Mouse (Mus musculus) heart, embryonic 15.5 days (tissue): Measurements from ENCODE around the gene Ap2b1. TPM values are rescaled to one million over a fixed set of nuclear protein-coding genes. Genes with fewer than 3 reads are reported as not detected.
A peak's percentile ranks its signal among the peaks of the same experiment; 100 is the strongest.

Experiments used
- ATAC-seq: fragments of 200-750 bp; cut with Nextera tagmentation; replicated peaks from 2 replicates; pipeline ENCODE4 v1.8.0; 2017; ENCODE audit warnings: low read depth, moderate TSS enrichment; ENCODE audit not compliant: insufficient number of reproducible peaks, insufficient read depth, low FRiP score
- H3K27ac ChIP-seq: fragments of 300-500 bp; sonication (generic); 2 replicates; pipeline ENCODE4 v1.5.1; 2015; ENCODE audit warnings: mild to moderate bottlenecking, inconsistent platforms
- H3K27me3 ChIP-seq: fragments of 300-500 bp; sonication (generic); 2 replicates; pipeline ENCODE4 v1.6.1; 2015; ENCODE audit warnings: inconsistent platforms
- H3K36me3 ChIP-seq: fragments of 300-500 bp; sonication (generic); 2 replicates; pipeline ENCODE4 v1.6.1; 2015; ENCODE audit warnings: mild to moderate bottlenecking, inconsistent platforms
- H3K4me1 ChIP-seq: fragments of 300-500 bp; sonication (generic); replicated peaks from 2 replicates; pipeline ENCODE4 v1.6.1; 2015; ENCODE audit warnings: inconsistent platforms
- H3K4me2 ChIP-seq: fragments of 300-500 bp; sonication (generic); 2 replicates; pipeline ENCODE4 v1.6.1; 2015; ENCODE audit warnings: inconsistent platforms, mild to moderate bottlenecking, moderate library complexity
- H3K4me3 ChIP-seq: fragments of 300-500 bp; sonication (generic); 2 replicates; pipeline ENCODE4 v1.5.1; 2015; ENCODE audit warnings: mild to moderate bottlenecking, inconsistent platforms
- H3K9ac ChIP-seq: fragments of 300-500 bp; sonication (generic); 2 replicates; pipeline ENCODE4 v1.6.1; 2015; ENCODE audit warnings: mild to moderate bottlenecking, inconsistent platforms
- H3K9me3 ChIP-seq: fragments of 300-500 bp; sonication (generic); replicated peaks from 2 replicates; pipeline ENCODE4 v1.6.1; 2016; ENCODE audit warnings: inconsistent platforms
- WGBS: fragments of 180-500 bp; shearing (Covaris S2); methylation state at CpG from one replicate; pipeline ENCODE4 v1.1.7; 2015; ENCODE audit warnings: mixed read lengths; 5-methylcytosine and 5-hydroxymethylcytosine counted together
- polyA plus RNA-seq: library from polyadenylated mRNA; unstranded; fragments of >200 nt; fragmentation: Nextera tagmentation; extraction: Ambion mirVana; gene quantifications from 2 replicates; pipeline ENCODE4 v1.2.1, GENCODE M21; 2015

The Ap2b1 gene
- polyA plus RNA-seq, 1 experiment from 2014 or later, result 32.1 TPM

DNA sequence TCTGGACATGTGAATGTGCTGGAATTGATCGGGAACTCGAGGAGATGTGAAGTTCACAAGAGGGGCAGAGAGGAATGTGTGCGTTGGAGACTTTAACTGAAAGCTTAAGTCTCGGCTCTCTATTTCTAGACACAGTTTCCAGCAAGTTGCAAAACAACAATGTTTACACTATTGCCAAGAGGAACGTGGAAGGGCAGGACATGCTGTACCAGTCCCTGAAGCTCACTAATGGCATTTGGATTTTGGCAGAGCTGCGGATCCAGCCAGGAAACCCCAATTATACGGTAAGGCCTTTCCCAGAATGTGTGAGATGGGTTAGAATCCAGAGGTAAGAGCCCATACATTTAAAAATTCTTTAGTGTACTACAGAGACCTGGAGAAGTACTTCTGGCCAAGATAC lies 98.8 kb downstream of the Ap2b1 start:
- Histone ChIP-seq H3K4me2 (no peak overlapping the region), H3K36me3 (peaks cover 18% of the 10 kb centered on the region), H3K27ac (no peak overlapping the region), H3K9ac (no peak overlapping the region), H3K4me3 (no peak overlapping the region), H3K9me3 (no peaks in the 10 kb centered on the region), H3K4me1 (peaks cover 20% of the 10 kb centered on the region), H3K27me3 (no peaks in the 10 kb centered on the region)
- 83% methylated on average over 7 of the region's 7 CpGs for WGBS
- no peak for ATAC-seq

GRCm38 (mm10) chr11:83398724-83399123 lies 99.9 kb downstream of the Ap2b1 start:
- Histone ChIP-seq H3K27ac (no peak overlapping the region), H3K36me3 (peaks cover 26% of the 10 kb centered on the region), H3K27me3 (no peaks in the 10 kb centered on the region), H3K9ac (no peak overlapping the region), H3K4me2 (no peak overlapping the region), H3K4me3 (no peak overlapping the region), H3K4me1 (peaks cover 15% of the 10 kb centered on the region), H3K9me3 (no peaks in the 10 kb centered on the region)
- no peak for ATAC-seq
- 71% methylated on average over 5 of the region's 5 CpGs for WGBS

GRCm38 (mm10) chr11:83403787-83404186 lies 105.0 kb downstream of the Ap2b1 start:
- Histone ChIP-seq H3K4me3 (no peak overlapping the region), H3K9ac (no peak overlapping the region), H3K27ac (no peak overlapping the region), H3K9me3 (no peaks in the 10 kb centered on the region), H3K36me3 (peaks cover 23% of the 10 kb centered on the region), H3K4me1 (peaks cover 13% of the 10 kb centered on the region; the same call in 1 of the 2 replicates), H3K4me2 (no peak overlapping the region), H3K27me3 (no peaks in the 10 kb centered on the region)
- no peak for ATAC-seq
- WGBS, result 63% methylated on average over 7 of the region's 7 CpGs

- H3K27me3 ChIP-seq, result peaks cover 5% of the 10 kb centered on the region; the same call in 1 of the 2 replicates
- H3K4me2 ChIP-seq, result no peak overlapping the region
- no peak overlapping the region for H3K9ac ChIP-seq
- peaks cover 24% of the 10 kb centered on the region for H3K4me1 ChIP-seq
- no peak overlapping the region for H3K4me3 ChIP-seq
- no peak for ATAC-seq
- H3K9me3 ChIP-seq, result no peaks in the 10 kb centered on the region
- 48% methylated on average over 3 of the region's 3 CpGs for WGBS
- H3K36me3 ChIP-seq, result peaks cover 18% of the 10 kb centered on the region; the same call in 1 of the 2 replicates
- no peak overlapping the region for H3K27ac ChIP-seq
Measured at GRCm38 (mm10) chr11:83406391-83406790, 107.6 kb downstream of the Ap2b1 start.

DNA sequence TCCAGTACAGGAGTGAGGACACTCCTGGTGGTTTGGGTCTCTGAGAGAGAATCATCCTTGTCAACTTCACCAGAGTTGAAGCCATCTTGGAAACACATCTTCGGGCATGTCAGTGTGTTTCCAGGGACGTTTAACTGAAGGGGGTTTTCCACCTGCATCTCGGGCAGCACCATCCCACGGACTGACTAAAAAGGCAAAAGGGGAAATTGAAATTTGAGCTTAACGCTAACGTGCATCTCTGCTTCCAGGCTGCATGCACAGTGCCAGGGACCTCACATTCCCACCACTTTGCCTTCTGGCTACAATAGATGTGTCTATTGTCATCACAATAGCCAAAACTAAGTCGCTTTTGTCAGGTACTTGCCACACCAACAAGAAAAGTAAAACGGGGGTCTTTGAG lies 109.4 kb downstream of the Ap2b1 start:
- no peak for ATAC-seq
- peaks cover 8% of the 10 kb centered on the region; the same call in 1 of the 2 replicates for H3K36me3 ChIP-seq
- 42% methylated on average over 8 of the region's 8 CpGs for WGBS
- H3K9ac ChIP-seq, result no peak overlapping the region
- H3K4me3 ChIP-seq, result no peak overlapping the region
- H3K4me1 ChIP-seq, result peaks cover 24% of the 10 kb centered on the region
- no peaks in the 10 kb centered on the region for H3K9me3 ChIP-seq
- peaks cover 9% of the 10 kb centered on the region; the same call in 1 of the 2 replicates for H3K27me3 ChIP-seq
- no peak overlapping the region for H3K4me2 ChIP-seq
- H3K27ac ChIP-seq, result no peak overlapping the region

DNA sequence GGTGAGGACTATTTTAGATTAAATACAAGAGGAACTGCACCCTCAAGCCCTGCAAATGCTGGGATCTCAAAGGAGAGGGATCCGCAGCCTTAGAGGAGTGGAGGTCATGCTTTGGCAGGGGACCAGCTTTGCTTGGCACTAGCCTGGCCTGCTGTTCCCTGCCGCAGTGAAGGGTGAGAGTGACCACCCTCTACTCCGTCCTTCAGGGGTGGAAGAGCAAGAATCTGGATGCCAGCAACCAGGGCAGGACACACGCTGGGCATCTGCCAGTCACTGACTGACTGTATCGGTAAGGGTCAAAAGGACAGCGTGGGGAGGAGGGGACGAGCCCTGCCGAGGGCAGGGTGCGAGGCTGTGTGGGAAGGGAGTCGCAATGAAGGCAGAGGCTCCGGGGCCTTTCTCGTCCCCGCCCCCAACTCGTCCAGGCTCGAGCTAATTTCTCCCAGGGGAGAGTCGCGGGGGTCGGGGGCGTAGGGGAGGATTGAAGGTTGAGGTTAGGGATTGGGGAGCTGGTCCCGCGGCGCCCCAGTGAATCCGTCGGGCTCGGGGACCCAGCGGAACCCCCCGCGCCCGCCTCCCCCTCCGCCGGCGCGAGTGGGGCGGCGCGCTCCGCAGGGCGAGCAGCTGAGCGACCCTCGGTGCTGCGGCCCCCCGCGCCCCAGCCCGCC lies 110.4 kb downstream of the Ap2b1 start, which contains the start of gene Rasl10b:
Rasl10b (plus strand) TSS at position 51 of the 668 bp plus-strand sequence.
- H3K9me3 ChIP-seq, result no peaks in the 10 kb centered on the region
- WGBS, result 1% methylated on average over 18 of the region's 44 CpGs
- H3K4me1 ChIP-seq, result peaks cover 24% of the 10 kb centered on the region
- peak within 1 kb of the TSS; percentile 91 for H3K4me2 ChIP-seq
- no peaks in the 10 kb centered on the region for H3K36me3 ChIP-seq
- peak; percentile 63 for ATAC-seq
- peak within 1 kb of the TSS; percentile 73 for H3K9ac ChIP-seq
- H3K4me3 ChIP-seq, result peak within 1 kb of the TSS; percentile 87
- peak within 1 kb of the TSS; percentile 38; the same call in 1 of the 2 replicates for H3K27ac ChIP-seq
- H3K27me3 ChIP-seq, result peaks cover 9% of the 10 kb centered on the region; the same call in 1 of the 2 replicates

DNA sequence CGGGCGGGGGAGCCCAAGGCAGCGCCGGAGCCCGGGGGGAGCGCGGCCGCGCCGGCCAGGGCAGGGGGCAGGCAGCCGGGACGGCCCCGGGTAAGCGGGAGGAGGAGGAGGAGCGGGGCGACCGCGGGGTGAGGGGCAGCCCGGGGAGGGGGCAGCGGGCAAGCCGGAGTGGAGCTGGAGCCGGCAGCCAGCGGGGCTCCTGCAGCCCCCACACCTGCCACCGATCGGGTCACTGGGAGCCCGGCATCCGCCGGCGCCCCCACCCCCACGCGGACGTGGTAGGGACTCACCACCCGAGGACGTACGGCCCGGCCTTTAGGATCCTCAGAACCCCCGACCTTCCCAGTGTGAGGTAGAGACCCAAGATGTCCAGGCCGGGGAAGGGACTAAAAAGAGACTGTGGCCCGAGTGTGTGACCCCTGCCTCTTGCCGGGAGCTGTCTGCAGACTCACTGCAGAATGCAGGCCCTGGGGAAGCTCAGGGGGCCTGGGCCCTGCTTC lies 111.0 kb downstream of the Ap2b1 start:
- Histone ChIP-seq H3K9ac (peak overlapping the region; percentile 73), H3K27ac (peak overlapping the region; percentile 38; the same call in 1 of the 2 replicates), H3K4me2 (peak overlapping the region; percentile 91), H3K4me3 (peak overlapping the region; percentile 87), H3K27me3 (peaks cover 9% of the 10 kb centered on the region; the same call in 1 of the 2 replicates), H3K9me3 (no peaks in the 10 kb centered on the region), H3K36me3 (no peaks in the 10 kb centered on the region), H3K4me1 (peaks cover 24% of the 10 kb centered on the region)
- ATAC-seq, result 0 out of 2 replicates have a peak, but pooled peaks have one; percentile 25
- WGBS, result 3% methylated on average over 26 of the region's 40 CpGs

DNA sequence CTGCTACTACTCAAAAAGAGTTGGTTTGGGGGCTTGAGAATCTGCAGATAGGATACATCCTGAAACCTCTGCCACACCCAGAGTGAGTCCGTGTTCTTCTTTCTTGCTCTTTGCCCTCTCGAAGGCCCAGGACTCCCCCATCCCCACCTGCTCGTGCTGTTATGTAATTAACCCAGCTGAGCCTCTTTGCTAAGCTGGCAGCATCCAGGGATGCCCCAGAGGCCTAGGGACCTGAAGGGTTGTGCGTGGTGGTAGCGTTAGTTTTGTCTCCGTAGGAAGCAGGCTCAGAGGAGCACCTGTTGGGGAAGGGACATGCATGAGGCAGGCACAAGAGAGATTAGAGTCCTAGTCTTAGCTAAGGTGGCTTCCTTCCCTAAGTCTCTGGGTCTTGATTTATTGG lies 111.7 kb downstream of the Ap2b1 start:
- H3K9ac ChIP-seq, result no peak overlapping the region
- peak overlapping the region; percentile 87 for H3K4me3 ChIP-seq
- no peaks in the 10 kb centered on the region for H3K36me3 ChIP-seq

DNA sequence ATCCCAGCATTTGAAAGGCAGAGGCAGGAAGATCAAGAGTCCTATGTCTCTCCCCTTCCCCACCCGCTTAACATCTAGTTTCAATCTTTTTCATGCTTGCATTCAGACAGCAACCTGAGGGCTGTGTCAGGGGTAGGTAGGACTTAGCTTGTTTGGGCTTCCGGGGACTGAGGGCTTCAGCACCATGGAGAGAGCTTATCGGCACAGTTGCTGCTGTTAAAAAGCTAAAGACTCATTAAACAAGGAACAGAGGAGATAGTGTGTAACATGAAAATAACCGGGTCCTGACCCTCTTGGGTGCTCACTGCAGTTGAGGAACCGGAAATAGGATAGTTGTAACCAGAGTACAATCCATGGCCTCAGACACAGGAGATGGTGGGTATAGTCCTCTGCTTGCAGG lies 118.3 kb downstream of the Ap2b1 start:
- no peaks in the 10 kb centered on the region for H3K9me3 ChIP-seq
- no peak overlapping the region for H3K4me3 ChIP-seq
- no peak overlapping the region for H3K27ac ChIP-seq
- no peak overlapping the region for H3K9ac ChIP-seq
- no peaks in the 10 kb centered on the region for H3K36me3 ChIP-seq
- 8% methylated on average over 5 of the region's 5 CpGs for WGBS
- H3K4me1 ChIP-seq, result peaks cover 7% of the 10 kb centered on the region; the same call in 1 of the 2 replicates
- H3K4me2 ChIP-seq, result no peak overlapping the region
- no peak for ATAC-seq
- peaks cover 41% of the 10 kb centered on the region for H3K27me3 ChIP-seq

More for the DNA sequence above, 111.7 kb downstream of the Ap2b1 start:
- no peaks in the 10 kb centered on the region for H3K9me3 ChIP-seq
- ATAC-seq, result no peak
- peaks cover 24% of the 10 kb centered on the region for H3K4me1 ChIP-seq
- H3K27me3 ChIP-seq, result peaks cover 9% of the 10 kb centered on the region; the same call in 1 of the 2 replicates
- 71% methylated on average over 6 of the region's 6 CpGs for WGBS
- peak overlapping the region; percentile 91 for H3K4me2 ChIP-seq
- H3K27ac ChIP-seq, result no peak overlapping the region

- H3K4me1 ChIP-seq, result peaks cover 7% of the 10 kb centered on the region; the same call in 1 of the 2 replicates
- 75% methylated on average over 7 of the region's 7 CpGs for WGBS
- H3K4me3 ChIP-seq, result no peak overlapping the region
- no peaks in the 10 kb centered on the region for H3K36me3 ChIP-seq
- H3K9me3 ChIP-seq, result no peaks in the 10 kb centered on the region
- ATAC-seq, result no peak
- peaks cover 42% of the 10 kb centered on the region for H3K27me3 ChIP-seq
- H3K4me2 ChIP-seq, result no peak overlapping the region
- no peak overlapping the region for H3K27ac ChIP-seq
- no peak overlapping the region for H3K9ac ChIP-seq
Measured at GRCm38 (mm10) chr11:83417708-83418107, 118.9 kb downstream of the Ap2b1 start.

DNA sequence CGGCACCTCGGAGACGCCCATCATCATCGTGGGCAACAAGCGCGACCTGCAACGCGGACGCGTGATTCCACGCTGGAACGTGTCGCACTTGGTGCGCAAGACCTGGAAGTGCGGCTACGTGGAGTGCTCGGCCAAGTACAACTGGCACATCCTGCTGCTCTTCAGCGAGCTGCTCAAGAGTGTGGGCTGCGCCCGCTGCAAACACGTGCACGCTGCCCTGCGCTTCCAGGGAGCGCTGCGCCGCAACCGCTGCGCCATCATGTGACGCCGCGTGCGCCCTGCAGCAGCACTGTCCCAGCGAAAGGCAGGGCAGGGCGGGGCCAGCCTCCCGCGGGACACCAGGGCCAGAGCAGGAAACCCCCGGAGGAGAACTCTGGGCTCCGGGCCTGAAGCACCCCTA lies 119.7 kb downstream of the Ap2b1 start:
- no peak overlapping the region for H3K9ac ChIP-seq
- peaks cover 42% of the 10 kb centered on the region for H3K27me3 ChIP-seq
- no peak overlapping the region for H3K27ac ChIP-seq
- peak; percentile 47; the same call in 1 of the 2 replicates for ATAC-seq
- WGBS, result 8% methylated on average over 38 of the region's 38 CpGs
- H3K4me2 ChIP-seq, result peak overlapping the region; percentile 28
- no peaks in the 10 kb centered on the region for H3K9me3 ChIP-seq
- H3K4me3 ChIP-seq, result no peak overlapping the region
- no peaks in the 10 kb centered on the region for H3K36me3 ChIP-seq
- H3K4me1 ChIP-seq, result peaks cover 7% of the 10 kb centered on the region; the same call in 1 of the 2 replicates
